Mouse (Mus musculus) brain, embryonic 14.5 days (tissue): ENCODE measurements around the gene Hoxb3.

Source experiments
- CTCF ChIP-seq: fragments of 200-500 bp; IDR thresholded peaks from 2 replicates; pipeline ENCODE4 v1.5.1; 2012; ENCODE audit warnings: inconsistent platforms, mild to moderate bottlenecking, moderate library complexity, borderline replicate concordance; ENCODE audit not compliant: insufficient read depth, insufficient read length; ENCODE audit errors: extremely low read depth
- POLR2A ChIP-seq: fragments of 200-500 bp; IDR thresholded peaks from 2 replicates; pipeline ENCODE4 v1.6.1; 2012; ENCODE audit warnings: mild to moderate bottlenecking, inconsistent platforms, borderline replicate concordance; ENCODE audit not compliant: poor library complexity, insufficient read depth, insufficient read length, severe bottlenecking; ENCODE audit errors: extremely low read depth

- TF ChIP-seq CTCF = no peak
- TF ChIP-seq POLR2A = no peak
Observed at GRCm38 (mm10) chr11:96292565-96293301, 30.4 kb upstream of the Hoxb3 start.
